Mouse (Mus musculus) heart, postnatal 10 days (tissue): ENCODE data around the gene Dusp28. TPM values are rescaled to one million over a fixed set of nuclear protein-coding genes. Genes with fewer than 3 reads are reported as not detected.

ENCODE experiments used
- DNase-seq, 2 experiments: peaks; one replicate each; pipeline ENCODE4 v3.0.0; 2021
- intact Hi-C: fragments of 180-260 bp; cut with DNase I; formaldehyde crosslinking; loops from one replicate; pipeline ENCODE4 v1.15.1; 2025
- total RNA-seq, 2 experiments: library from RNA; stranded (reverse); gene quantifications; 2 replicates each; pipeline ENCODE4 v1.2.3; 2021

The Dusp28 gene
- total RNA-seq, 2 experiments from 2014 or later, result 11.5 to 12.8 TPM

DNA sequence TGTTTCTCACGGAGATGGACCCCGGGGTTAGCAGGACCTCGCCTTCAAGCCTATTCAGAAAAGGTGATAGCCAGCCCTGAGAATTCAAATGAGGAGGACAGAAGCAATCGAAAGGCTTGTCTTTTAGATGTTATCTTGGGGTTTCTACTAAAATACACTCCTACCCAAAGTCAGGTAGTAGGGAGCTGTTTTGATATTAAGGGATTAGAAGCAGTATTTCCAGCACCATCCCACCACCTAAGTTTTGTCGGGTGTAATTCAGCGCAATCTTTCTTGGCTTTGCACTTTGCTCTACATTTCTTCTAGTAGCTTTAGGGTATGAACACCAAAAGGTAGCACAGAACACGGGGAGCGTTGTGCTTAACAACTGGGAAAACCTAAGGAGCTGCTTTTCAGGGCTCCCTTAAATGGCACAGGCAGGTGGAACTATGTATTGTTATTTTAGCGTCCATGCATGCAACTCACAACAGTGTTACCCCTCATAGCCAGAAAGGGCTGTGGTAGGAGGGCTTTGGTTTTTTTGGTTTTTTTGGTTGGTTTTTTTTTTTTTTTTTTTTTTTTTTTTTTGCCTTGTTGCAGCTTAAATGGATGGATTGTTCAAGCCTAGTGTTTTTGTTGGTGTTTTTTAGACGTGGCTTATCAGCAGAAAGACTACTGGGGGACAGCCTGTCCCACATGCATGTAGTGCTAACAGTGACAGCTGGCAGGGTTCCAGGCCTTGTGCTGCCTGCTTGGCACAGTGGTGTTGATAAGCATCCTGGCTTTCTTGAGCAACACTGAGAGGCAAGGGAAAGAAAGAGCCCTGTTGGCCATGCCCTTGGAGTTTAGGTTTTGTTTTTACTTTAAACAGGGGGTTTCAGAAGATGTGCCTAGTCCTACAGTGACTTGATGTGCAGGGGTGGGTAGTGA, 28.5 kb downstream of the Dusp28 start:
- intact Hi-C loops, result no loop called here

GRCm38 (mm10) chr1:92935977-92936376, 29.2 kb downstream of the Dusp28 start:
- intact Hi-C loops, result no loop called here
- no peak for DNase-seq

More for the DNA sequence above, 28.5 kb downstream of the Dusp28 start:
- peak in 1 of 2 experiments; percentile 19 for DNase-seq

- intact Hi-C loops, result no loop called here
- DNase-seq, result no peak
Measured at GRCm38 (mm10) chr1:92936467-92936866, 29.7 kb downstream of the Dusp28 start.

- intact Hi-C loops, result no loop called here
- no peak for DNase-seq
Measured at GRCm38 (mm10) chr1:92937797-92938196, 31.0 kb downstream of the Dusp28 start.

DNA sequence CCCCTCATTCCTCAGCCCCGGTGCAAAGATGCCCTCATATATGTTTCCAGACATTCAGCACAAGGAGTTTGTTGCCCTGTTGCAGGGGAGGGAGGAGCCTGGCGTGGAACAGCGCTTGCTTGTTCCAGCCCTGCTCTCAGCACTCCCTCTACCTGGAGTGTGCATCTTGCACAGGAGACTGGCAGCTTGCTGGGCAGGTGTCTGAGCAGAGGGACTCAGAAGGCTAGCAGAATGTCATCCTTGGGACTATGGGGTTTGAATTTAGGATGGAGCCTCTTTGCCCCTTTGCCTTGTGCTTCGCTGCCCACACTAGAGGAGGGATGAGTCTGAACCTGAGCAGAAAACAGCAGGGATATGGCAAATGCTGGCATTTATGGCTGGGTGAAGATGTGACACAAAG, 33.0 kb downstream of the Dusp28 start:
- intact Hi-C loops, result no loop called here
- no peak for DNase-seq

GRCm38 (mm10) chr1:92943219-92943989, 36.6 kb downstream of the Dusp28 start:
- no peak for DNase-seq
- intact Hi-C loops, result no loop called here

- intact Hi-C loops, result no loop called here
- no peak for DNase-seq
Measured at GRCm38 (mm10) chr1:92947966-92948365, 41.2 kb downstream of the Dusp28 start.

- peak in 1 of 2 experiments; percentile 33 for DNase-seq
- intact Hi-C loops, result no loop called here
Measured at GRCm38 (mm10) chr1:92949426-92949825, 42.6 kb downstream of the Dusp28 start.

- no peak for DNase-seq
- intact Hi-C loops, result no loop called here
Measured at GRCm38 (mm10) chr1:92950607-92951006, 43.8 kb downstream of the Dusp28 start, which contains the start of gene Gpr35. Gpr35 (plus strand) TSS chr1:92950865.

- DNase-seq, result no peak
- intact Hi-C loops, result loop anchor here (2.0 kb wide), 1 partner anchor 171 kb away; no protein-coding TSS in a partner anchor
Measured at GRCm38 (mm10) chr1:92953641-92954040, 46.9 kb downstream of the Dusp28 start.

- intact Hi-C loops, result loop anchor here (1.0 to 5.0 kb wide), 3 partner anchors 28 to 116 kb away; no protein-coding TSS in a partner anchor
Measured at GRCm38 (mm10) chr1:92956571-92957335, 50.0 kb downstream of the Dusp28 start.

More at GRCm38 (mm10) chr1:92956571-92957335, 50.0 kb downstream of the Dusp28 start:
- peak; percentile 75 to 80 for DNase-seq

Other genes starting within 250 kb of the Dusp28 start
- gene Gpc1, start 75.3 kb upstream of the Dusp28 start, total RNA-seq, result 100 to 1,000 TPM; 154 to 168 TPM
- gene Ankmy1, start 4.1 kb upstream of the Dusp28 start, total RNA-seq, result under 1 TPM in 1 of 2 experiments, not detected in 1; 0.32 TPM
- gene Rnpepl1, start 3.8 kb downstream of the Dusp28 start, total RNA-seq, result 10 to 100 TPM; 77.3 to 79.2 TPM
- gene Capn10, start 27.4 kb downstream of the Dusp28 start, total RNA-seq, result 10 to 100 TPM in 1 of 2 experiments, 1 to 10 TPM in 1; 9.9 to 10.9 TPM
- gene Gpr35, start 43.9 kb downstream of the Dusp28 start, total RNA-seq, result under 1 TPM; 0.29 to 0.45 TPM
- not detected for gene Aqp12, start 99.4 kb downstream of the Dusp28 start, total RNA-seq
- gene Kif1a, start 195.0 kb downstream of the Dusp28 start, total RNA-seq, result 1 to 10 TPM; 3.1 to 3.4 TPM
- not detected for gene Agxt, start 228.3 kb downstream of the Dusp28 start, total RNA-seq